Mouse (Mus musculus): ENCODE measurements around the gene Ttll11.

The Ttll11 gene

GRCm38 (mm10) chr2:35851420-35852163 is 128.1 kb downstream of the Ttll11 start:
- no peak for DNase-seq

- no peak for DNase-seq
Observed at GRCm38 (mm10) chr2:35849632-35850230, 130.0 kb downstream of the Ttll11 start.

- no peak for DNase-seq
Observed at GRCm38 (mm10) chr2:35845611-35846504, 133.9 kb downstream of the Ttll11 start.

- no peak for DNase-seq
Observed at GRCm38 (mm10) chr2:35843896-35844690, 135.6 kb downstream of the Ttll11 start.

GRCm38 (mm10) chr2:35842780-35843474 is 136.8 kb downstream of the Ttll11 start:
- no peak for DNase-seq

- DNase-seq: no peak
Observed at GRCm38 (mm10) chr2:35841841-35842420, 137.8 kb downstream of the Ttll11 start.

- peak; percentile 57 to 70 for DNase-seq
Observed at GRCm38 (mm10) chr2:35840956-35841816, 138.5 kb downstream of the Ttll11 start.

- peak; percentile 19 to 21 for DNase-seq
Observed at GRCm38 (mm10) chr2:35838751-35839479, 140.8 kb downstream of the Ttll11 start.

DNA sequence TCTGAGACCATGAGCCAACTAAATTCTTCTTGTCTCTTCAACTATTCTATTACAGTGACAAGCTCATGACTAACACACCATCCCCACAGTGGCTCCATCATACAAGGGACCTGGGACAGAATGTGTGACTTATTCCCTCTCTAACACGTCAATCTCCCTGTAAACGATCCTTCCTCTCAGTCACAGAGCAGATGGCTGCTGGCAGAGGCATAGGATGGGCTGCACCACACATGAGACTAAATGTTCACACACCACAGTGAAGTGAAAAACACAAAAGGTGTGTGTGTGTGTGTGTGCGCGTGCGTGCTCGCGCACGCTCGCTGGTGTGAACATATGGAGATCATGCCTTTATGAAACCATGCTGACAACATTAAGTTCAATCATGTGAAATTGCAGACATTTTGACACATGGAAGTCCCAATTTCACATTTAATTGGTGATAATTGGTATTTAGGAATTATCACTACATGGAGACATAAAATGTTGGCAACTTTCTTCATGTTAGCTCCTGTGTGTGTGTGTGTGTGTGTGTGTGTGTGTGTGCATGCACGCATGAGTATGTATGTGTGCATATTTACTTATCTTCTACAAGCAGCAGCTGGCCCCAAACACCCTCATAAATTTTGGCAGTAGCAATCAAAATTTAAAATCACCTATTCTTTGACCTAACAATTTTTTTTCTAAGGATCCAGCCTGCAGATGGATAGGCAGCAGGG is 145.4 kb downstream of the Ttll11 start:
- DNase-seq: no peak

- no peak for DNase-seq
Observed at GRCm38 (mm10) chr2:35833546-35833945, 146.2 kb downstream of the Ttll11 start.

DNA sequence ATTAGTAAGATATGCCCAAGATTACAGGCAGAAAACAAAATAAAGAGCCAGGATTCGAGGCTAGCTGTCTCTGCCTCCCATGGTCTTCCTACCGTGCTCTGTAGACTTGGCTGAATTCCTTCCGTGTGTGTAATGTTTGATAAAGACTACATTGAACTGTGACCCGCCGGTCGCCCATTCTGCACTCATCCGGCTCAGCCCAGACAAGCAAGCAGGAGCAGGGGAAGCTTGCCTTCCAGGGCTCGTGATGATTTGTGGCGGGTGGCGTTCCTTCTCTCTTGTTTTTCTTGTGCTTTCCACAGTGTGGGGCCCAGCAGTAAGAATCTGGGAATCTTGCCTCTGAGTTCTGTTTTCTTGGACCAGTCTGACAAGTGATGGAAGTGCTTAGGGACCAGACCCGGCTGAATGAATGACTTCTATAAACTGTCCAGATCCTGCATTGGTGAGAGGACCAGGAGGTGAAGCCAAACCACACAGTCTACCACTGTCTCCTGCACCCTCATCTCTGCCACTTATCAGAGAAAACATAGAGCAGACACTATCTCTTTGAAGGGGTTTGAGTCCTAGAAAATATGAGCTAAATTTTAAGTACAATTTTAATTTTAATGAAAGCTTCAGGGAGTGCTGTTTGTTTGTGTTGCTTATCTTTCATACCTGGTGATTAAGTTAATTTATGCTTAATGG is 146.8 kb downstream of the Ttll11 start:
- DNase-seq: no peak

DNA sequence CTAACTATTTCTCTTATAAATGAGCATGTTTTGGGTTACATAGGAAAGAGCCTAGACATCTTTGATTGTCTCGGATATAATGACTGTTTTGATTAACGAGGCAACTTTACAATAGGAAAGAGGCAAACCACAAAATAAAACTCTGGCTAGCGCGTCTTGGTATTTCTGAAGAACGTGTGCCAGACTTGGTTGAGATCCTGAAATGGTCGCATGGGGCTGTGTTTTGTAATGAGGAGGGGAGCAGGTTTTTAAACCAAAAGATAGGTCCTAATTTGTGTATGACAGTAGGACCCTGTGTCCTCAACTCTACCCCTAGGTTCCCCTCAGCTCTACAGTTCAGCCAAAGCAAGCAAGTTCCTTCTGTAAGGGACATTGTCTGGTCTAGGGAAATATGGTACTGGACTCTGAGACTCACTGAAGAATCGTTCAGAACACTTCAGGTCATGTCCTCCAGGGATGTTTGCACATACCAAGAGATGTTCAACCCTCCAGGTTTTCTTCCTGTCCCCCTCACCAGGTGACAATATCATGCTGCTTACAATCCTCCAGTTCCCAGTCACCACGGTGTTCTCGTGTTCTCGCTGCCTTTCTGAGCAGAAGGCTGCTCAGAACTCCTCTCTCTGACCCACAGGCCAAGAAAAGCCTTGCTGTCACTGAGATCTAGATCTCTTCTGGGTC is 147.7 kb downstream of the Ttll11 start:
- no peak for DNase-seq

DNA sequence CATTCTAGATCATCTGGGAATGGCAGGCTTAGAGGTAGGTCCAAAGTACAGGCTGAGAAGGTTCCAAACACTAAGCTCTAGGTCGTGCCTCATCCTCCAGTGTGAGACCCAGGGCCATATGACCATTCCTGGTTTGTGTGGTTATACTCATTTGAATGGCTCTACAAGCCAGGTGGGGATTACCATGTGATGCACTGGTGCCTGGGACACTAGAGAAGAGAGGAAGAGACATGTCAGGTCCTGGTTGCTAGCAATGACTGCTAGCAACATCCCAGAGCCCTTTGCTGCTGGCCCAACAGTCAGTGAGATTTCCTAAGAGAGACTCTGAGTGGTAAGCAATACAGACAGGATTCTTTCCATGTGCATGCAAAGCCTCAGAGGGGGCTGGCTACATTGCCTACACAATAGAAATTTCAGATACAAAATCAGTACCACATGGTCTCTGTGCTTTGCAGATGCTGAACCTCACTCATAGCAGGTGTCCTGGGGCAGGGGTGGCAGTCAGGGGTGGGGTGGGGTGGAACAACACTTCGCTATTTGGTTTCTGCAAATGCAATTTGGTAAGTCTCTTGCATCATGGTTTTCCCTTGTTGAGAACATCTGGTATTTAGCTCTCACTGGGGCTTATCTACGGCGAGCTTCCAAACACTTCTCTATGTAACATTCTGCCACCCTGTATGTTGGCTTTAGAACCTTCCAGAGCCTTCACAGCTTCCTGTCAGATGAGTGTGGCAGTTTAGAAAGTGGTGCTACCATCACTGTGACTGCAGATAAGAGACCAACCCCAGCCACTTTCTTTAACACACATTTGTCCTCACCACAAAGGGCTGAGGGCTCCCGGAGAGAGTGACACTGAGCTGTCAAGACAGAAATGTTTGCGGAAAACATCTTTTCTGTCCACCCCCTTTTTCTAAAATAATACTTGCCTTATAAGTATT is 148.5 kb downstream of the Ttll11 start:
- DNase-seq: peak; percentile 36 to 45

GRCm38 (mm10) chr2:35829136-35829535 is 150.6 kb downstream of the Ttll11 start:
- DNase-seq: no peak

- DNase-seq: no peak
Observed at GRCm38 (mm10) chr2:35827886-35828285, 151.8 kb downstream of the Ttll11 start.

DNA sequence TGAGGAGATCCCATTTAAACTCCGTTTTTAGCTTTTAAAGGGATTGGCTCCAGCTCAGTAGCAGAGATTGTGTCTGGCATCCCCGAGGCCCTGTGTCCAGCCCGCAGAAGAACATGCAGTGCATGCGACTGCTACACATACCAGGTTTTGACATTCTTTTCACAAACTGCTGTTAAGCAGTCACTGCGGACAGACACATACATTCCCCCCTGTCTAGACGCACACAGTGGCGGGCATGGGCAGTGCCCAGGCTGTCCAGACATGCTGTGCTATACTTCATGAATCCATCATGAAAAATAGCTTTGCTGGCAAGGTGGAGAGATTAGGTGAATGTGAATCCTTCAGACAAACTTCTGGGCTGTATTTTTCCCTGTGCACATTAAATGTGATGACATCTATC is 154.6 kb downstream of the Ttll11 start:
- no peak for DNase-seq

DNA sequence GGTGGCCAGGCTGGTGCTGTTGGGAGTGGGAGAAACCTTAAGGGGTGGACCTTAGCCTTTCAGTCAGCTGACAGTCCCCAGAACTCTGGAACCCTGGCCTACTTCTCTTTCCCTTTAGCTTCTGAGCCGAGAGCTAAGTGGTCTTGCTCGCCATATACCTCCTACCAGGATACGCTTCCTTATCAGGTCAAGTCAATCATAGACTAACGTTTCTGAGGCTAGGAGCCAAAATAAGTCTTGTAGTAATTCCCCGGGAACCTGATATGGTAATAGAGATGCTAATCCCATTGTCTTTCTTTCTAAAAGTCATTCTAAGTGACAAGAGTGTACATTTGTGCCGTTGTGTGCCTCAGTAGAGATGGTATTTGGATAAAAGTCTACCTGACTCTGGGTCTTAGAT is 156.1 kb downstream of the Ttll11 start:
- no peak for DNase-seq
